9 mouse cellular contexts compared by ENCODE assay signal in the genomic region with DNA sequence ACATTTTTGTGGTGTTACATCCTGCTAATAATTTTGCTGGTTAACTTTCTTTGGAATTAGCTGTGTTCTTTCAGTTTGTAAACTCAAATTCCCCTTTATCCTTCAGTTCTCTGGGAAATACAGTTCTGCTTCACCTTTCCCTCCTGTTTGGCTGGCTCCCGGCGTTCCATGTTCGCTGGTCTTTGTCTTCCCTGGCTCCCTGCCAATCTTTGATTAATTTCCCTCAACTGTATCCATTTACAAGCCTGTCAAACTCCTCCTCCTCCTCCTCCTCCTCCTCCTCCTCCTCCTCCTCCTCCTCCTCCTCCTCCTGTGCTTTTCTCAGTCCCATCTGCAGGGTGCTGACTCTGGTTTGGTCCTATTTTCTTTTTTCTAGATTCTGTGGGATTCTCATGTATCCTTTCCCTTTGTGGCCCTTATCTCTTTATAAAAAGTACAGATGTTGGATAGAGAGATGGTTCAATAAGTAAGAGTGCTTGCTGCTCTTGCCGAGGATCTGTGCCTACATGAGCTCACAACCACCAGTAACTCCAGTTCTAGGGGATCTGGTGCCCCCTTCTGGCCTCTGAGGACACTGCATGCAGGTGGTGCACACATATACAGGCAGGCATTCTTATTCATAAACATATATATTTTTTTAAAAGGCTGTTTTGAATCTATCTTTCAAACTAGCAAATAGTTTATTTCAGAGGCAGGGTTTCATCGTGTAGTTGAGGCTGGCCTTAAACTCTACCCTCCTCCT. TPM values are rescaled to one million over a fixed set of nuclear protein-coding genes. Genes with fewer than 3 reads are reported as not detected.
DNase-seq lines count a peak whose midpoint lies in the region; ATAC-seq and TF ChIP-seq lines count a peak whose summit lies in the region.
"Had no signal": no experiment of that assay in that cellular context is flagged by ENCODE, and none has a peak within 500 bp of the region (broad histone marks: within the 10 kb centered on the region; RNA-seq: fewer than 3 reads in every experiment).

No protein-coding gene starts in this region.

- H3K36me3 ChIP-seq in heart, embryonic 12.5 days = peaks cover 30% of the 10 kb centered on the region
- H3K36me3 ChIP-seq in G1E (replicated peaks) = peaks cover 36% of the 10 kb centered on the region

- no peak overlapping the region for H3K27ac ChIP-seq in heart, embryonic 12.5 days (ENCODE audit: poor library complexity, severe bottlenecking)
- H3K27ac ChIP-seq: embryonic facial prominence, embryonic 12.5 days had no signal

- H3K4me1 ChIP-seq in heart, embryonic 12.5 days (replicated peaks) = no peaks in the 10 kb centered on the region; the same call in 1 of the 2 replicates
- H3K4me1 ChIP-seq in G1E (ENCODE audit: insufficient read depth, low read depth, low read length) = no peaks in the 10 kb centered on the region
- H3K4me1 ChIP-seq: embryonic facial prominence, embryonic 12.5 days had no signal

- ATAC-seq in heart, embryonic 12.5 days (ENCODE audit: insufficient number of reproducible peaks, low FRiP score) = no peak
- ATAC-seq in G1E (ENCODE audit: extremely low read depth, insufficient number of reproducible peaks, low FRiP score, poor library complexity, severe bottlenecking) = no peak

- H3K4me3 ChIP-seq in heart, embryonic 12.5 days = no peak overlapping the region
- H3K4me3 ChIP-seq in G1E (ENCODE audit: low read depth, low read length) = no peak overlapping the region
- H3K4me3 ChIP-seq: embryonic facial prominence, embryonic 12.5 days had no signal

- intact Hi-C loops in heart, postnatal 36 days (cut with DNase I) = no loop called here

- no peaks in the 10 kb centered on the region for H3K27me3 ChIP-seq in heart, embryonic 12.5 days (replicated peaks)
- H3K27me3 ChIP-seq in G1E (ENCODE audit: insufficient read depth, low read length) = no peaks in the 10 kb centered on the region
- H3K27me3 ChIP-seq: embryonic facial prominence, embryonic 12.5 days had no signal

- no peak overlapping the region for H3K4me2 ChIP-seq in heart, embryonic 12.5 days
- H3K4me2 ChIP-seq: embryonic facial prominence, embryonic 12.5 days had no signal

- no peak overlapping the region for H3K9ac ChIP-seq in heart, embryonic 12.5 days
- H3K9ac ChIP-seq: embryonic facial prominence, embryonic 12.5 days had no signal

- DNase-seq in heart, postnatal 36 days = peak; percentile 34 to 58
- DNase-seq in 416B (ENCODE audit: low read depth) (peak; percentile 68), G1E (ENCODE audit: low spot score) (no peak)
- DNase-seq in embryo, embryonic 10 days (ENCODE audit: low spot score) = peak; percentile 56
- peak; percentile 74 for DNase-seq in kidney, postnatal 10 days
- peak; percentile 51 for DNase-seq in mesoderm, embryonic 11.5 days (ENCODE audit: low read depth, low spot score)
- peak; percentile 89 for DNase-seq in thymus, postnatal 4 days

- 0 out of 2 replicates have a peak, but pooled peaks cover 3% of the 10 kb centered on the region for H3K9me3 ChIP-seq in heart, embryonic 12.5 days (replicated peaks)
- H3K9me3 ChIP-seq in G1E (replicated peaks) = no peaks in the 10 kb centered on the region

- WGBS in heart, embryonic 12.5 days = 70% methylated on average over 5 of the region's 5 CpGs

- TF ChIP-seq CTCF in G1E (IDR thresholded peaks at IDR 0.05; ENCODE audit: low read depth, low read length) = peak; percentile 49; the same call in 1 of the 2 replicates

RNA-seq across cellular contexts. Expression of a gene that starts 13.6 kb away (rescaled TPM):
- 1 to 10 TPM; 3.5 to 3.7 TPM for total RNA-seq in heart, postnatal 36 days (2021)
- 12.2 and 14.2 TPM in 2 replicates for polyA plus RNA-seq in heart, embryonic 12.5 days (2016; fragmentation: Nextera tagmentation; extraction: Ambion mirVana)
- total RNA-seq in G1E (2014; fragmentation: Nextera tagmentation) (12.6 and 21.2 TPM in 2 replicates), G1E (2017) (10.9 and 25.1 TPM in 2 replicates)
- polyA plus RNA-seq in G1E (2012) = 8.7 and 9.8 TPM in 2 replicates
